Mouse (Mus musculus) natural killer cell, adult 2 months (primary cell): ENCODE results near the gene Mak.
A peak's percentile ranks its signal among the peaks of the same experiment; 100 is the strongest.

Source experiments
- DNase-seq, 2 experiments: peaks; one replicate each; pipeline ENCODE4 v3.0.0; 2022; ENCODE audit warnings: low spot score in 2 of 2

Gene Mak

DNA sequence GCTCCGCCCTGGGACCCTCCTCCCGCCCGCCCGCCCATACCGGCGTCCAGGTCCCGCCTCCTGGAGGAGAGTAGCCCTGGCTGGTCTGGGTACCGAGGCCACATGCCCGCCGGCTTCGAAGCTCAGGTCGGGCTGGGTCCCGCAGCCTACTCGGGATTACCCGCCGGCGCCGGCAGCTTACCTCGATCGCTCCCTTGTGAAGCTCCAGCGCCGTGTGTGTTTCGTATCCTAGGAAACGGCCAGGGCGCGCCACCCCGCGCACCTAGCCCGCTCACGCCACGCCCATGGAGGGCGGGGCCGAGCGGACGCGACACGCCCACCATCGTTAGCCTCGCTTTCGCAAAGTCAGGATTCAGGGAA is at the start of gene Mak:
TSS of gene Mak (minus strand) at position 286 of the 360 bp plus-strand sequence.
- peak; percentile 13 to 40 for DNase-seq

DNA sequence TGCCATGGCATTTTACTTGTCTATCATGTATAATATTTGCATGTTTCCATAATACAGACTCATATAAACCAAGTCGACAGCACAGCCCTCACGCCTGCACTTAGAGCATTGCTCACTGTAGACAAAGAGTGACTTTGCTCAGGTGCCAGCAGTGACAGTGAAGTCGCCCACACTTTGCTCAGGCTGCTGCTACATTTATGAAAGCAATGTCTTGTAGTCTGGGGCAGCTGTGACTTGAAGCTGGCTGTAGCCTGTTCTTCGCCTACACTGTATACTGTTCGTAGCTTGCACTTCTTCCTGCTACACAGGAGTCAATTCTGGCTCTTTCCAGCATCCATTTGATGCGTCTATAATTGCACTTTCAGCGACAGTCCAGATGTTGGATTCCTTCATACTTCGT is 49.6 kb upstream of the Mak start:
- DNase-seq, result no peak

DNA sequence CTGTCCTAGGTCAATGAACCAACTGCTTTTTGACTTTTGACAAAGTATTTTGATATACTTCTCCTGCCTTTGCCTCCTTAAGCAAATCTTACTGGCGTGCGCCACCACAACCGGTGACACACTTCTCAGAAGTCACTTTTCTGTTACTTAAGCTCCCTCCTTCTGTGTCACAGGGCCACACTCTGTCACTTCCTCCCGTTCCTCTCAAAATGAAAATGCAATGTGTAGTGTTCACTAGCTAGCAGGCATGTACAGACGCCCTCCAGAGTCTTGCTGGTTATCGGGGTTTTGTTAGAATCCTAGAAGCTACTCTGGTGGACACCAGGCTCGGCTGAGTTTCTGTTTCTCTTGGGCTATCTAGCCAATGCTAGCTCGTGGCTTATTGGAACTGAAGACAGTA is 48.8 kb upstream of the Mak start:
- DNase-seq, result no peak

DNA sequence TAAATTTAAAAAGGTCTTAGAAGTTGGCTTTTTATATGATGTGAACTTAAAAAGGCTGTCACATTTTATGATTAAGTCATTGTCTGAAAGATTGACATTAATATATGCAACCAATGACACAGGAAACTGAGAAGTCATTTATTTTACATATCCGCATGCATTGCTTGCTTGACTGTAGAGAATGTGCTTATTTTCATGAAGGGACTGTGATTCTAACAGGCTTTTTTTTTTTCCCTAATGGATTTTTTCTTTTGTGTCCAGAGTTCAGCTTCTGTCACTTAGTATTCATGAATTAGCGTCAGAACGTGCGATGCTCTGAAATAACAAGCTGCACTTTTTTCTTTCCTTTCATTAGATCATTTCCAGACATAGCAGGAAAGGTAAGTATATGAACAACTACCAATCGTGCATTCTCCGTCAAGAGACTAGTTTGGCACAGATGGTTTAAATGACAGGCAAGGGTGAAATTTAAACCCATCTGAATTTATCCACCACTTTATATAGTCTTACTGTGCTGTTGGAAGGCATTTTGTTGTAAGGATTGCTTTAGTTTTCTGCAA is 44.2 kb upstream of the Mak start:
- no peak for DNase-seq

DNA sequence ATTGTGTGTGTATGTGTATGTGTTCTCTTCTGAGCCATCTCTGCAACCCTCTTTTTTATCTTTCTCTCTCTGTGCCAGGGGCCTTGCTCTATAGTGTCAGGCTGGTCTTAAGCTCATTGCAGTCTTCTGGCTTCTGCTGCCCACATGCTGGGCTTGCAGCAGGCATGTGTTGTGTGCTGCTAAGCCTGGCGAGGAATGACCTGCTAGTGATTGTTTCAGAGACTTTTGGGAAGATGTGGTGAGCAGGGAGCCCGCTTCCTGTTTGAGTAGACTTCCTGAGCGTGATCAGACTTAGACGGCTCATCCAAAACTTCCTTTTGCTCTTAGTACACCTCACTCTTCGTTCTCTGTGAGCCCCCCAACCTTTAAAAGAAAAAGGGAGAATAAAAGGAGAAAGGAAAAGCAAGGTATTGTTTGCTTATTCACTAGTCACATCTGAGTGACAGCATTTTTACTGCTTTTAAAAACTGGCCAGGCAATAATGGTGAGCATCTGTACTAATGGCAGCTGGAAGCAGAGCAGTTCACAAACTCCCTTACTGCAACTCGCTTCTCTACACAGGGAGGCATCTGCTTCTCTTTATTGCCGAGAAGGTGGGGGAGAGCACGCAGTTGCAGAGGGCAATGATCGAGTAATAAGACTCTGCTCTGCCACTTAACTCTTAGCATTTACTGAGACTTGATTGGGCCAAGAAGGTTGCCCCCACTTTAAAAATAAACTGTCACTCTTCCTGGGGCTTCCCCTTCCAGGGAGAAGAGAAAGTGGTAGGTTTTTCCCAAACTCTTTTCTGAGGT is 39.8 kb upstream of the Mak start:
- no peak for DNase-seq

DNA sequence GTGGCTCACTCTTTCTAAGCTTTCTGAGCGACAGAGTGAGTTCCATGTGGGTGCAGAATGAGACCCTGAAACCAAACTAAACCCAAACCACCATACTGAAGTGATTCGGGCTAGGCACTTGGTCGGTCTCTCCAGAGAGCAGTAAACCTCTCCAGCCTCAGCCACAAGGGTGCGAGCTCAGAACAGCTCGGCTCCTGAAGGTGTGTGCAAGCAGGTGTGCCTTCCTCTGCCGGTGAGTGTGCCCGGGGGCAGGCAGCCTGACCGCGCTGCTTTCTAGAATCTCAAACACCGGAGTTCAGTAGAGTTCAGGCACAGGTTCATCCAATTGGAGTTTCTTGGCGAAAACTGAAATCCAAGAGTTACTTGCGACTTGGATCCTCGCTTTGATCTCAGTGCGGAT is 34.4 kb upstream of the Mak start, which contains the start of gene Sycp2l:
TSS of gene Sycp2l (plus strand) at position 368 of the 400 bp plus-strand sequence.
- no peak for DNase-seq

DNA sequence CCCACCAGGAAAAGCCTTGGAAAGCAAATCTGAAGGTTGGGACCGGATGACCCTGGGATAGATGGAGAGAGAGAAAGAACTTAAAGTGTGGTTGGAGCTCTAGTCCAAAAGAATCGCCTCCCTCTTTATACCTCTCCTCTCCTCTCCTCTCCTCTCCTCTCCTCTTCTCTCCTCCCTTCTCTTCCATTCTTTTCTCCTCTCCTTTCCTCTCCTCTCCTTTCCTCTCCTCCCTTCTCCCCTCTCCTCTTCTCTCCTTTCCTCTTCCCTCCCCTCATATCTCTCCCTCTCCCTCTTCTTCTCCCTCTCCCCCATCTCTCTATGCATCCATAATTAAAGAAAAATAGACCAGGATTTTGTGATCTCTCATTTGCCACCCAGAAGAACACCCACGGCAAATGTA is 31.4 kb upstream of the Mak start, which contains the start of gene Gcm2:
TSS of gene Gcm2 (minus strand) at position 101 of the 400 bp plus-strand sequence.
- DNase-seq, result no peak

DNA sequence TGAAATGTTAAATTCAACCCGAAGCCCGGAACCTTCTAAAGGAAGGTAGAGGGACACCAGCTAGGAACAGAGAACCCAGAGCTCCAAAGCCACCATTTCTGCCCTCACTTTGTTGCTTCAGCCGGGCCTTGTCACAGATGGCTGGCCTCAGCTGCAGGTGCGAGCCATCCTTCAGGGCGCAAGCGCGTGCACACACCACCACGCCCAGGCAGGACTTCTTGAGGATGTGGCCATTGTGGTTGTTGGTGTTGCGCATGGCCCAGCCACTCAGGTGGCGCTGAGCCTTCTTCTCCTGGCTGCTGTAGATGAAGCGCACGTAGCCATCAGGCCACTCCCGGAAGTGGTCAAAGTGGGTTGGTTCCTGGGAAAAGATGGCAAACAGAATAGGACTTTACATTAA is 26.0 kb upstream of the Mak start:
- DNase-seq, result no peak

DNA sequence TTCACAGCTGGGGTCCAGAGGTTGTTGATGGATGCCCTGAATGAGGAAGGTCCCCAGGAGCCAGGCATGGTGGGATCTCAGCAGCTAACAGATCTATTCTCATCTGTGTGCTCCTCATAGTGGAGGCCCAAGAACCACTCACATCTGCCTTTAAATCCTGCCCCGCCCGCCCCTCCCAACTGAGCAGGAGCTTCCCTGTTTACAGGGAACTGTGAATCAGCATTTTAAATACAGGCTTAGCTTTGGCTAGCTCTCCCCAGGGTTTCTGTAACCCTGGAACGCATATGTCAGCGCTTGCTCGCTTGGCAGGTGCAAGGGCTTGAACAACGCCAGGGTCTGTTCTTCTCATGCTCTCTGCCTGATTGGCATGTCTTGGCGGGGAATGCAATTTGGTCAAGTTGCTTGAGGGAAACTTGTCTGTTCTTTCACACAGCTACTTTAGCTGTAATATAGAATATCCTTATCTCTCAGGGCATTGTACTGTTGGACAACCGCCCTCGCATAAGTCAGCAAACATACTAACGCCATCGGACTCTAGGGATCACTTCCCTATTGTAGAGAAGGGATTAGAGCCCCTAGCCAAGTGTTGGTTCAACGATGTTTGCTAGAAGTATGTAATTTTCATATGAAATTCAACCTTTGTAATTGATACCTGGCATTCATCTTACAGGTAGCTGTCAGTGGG is 24.5 kb upstream of the Mak start:
- DNase-seq, result no peak

DNA sequence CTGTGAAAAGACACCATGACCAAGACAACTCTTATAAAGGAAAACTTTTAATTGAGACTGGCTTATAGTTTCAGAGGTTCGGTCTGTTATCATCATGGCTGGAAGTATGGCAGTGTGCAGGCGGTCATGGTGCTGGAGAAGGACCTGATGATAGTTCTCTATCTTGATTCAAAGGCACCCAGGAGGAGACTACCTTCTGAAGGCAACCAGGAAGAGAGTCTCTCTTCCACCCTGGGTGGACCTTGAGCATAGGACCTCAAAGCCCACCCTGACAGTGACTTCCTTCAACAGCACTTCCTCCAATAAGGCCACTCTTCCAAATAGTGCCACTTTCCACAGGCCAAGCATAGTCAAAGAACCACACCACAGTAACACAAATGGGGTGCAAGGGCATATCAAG is 20.5 kb upstream of the Mak start:
- DNase-seq, result no peak

DNA sequence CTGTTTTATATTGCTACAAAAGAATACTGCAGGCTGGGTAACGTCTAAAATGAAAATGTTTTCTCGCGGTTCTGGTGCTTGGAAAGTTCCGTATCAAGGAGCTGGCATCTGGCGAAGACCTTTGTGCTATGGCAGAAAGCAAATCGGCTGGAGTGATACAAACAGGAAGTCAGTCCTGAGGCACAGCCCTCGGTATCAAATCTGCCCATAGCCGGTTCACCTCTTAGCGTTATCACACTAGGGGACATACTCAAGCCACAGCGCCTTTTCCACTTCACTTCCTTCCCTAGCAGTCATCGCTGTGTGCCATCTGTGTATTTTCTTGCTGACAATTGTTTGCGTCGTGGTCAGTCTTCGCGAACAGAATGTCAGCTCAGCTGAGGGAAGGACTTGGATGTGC is 18.8 kb upstream of the Mak start:
- DNase-seq, result peak in 1 of 2 experiments; percentile 6

DNA sequence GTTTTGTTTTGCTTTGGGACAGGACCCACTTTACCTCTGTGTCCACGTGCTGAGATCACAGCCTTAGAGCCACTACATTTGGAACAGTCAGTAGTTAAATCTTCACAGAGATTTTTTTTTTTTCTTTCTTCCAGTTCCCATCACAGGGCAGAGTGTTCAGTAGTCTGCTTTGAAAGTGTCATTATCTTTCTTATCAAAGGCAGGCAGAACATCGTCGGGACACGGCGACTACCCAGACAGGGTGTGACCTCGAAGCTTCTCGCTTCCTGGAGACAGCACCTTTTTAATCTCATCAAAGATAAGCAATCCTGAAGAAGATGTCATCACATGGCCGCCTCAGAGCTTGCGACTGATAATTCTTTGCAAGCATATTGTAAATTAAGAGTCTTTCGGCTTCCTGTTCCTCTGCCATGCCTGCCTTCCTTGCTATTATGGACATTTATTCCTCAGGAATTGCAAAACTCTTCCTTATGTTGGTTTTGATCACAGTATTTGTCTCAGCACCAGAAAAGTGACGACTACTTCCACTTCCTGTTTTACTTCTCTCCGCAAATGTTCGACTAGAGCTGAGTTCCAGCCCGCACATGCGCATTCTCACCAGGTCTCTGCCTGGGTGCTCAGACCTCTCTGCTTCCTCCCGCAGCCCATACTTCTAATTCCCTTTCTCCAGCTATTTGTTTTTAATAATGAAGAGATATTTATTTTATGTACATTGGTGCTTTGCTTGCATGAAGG is 18.0 kb upstream of the Mak start:
- DNase-seq, result peak; percentile 54 to 73

DNA sequence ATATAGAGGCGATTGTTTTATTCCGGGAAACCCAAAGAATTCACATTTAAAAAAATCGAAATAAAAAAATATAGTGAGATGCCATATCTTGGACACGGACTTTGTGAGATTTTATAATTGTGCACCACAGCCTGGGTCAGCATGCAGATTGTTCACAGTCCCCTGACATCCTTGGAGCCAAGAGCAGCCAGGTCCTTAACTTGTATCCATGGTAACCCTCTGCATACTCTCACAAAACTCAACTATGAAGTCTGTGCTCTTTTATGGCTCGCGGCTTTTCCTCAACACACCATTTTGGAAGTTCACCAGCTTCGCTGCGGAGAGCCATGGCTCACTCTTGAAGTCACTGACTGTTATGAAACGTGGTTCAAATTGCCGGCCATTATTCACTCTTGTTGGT is 14.7 kb upstream of the Mak start:
- DNase-seq, result no peak

DNA sequence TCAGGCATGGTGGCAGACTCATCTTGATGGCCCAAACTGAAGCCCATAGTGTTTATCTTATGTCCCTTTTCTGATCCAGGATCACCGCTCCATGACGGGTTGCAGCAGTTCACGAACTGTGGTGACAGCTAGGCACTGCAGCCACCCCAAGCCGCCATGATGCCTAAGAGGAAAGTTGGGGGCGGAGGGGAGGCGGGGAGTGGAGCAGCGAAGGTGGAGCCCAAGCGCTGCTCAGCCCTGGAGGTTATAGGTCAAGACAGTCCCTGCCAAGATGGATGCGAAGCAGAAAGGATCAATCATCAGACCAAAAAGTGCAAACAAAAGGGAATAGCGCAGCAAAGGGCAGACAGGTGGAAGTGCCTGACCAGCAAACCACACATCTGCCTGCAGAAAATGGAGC is 11.8 kb upstream of the Mak start:
- no peak for DNase-seq

DNA sequence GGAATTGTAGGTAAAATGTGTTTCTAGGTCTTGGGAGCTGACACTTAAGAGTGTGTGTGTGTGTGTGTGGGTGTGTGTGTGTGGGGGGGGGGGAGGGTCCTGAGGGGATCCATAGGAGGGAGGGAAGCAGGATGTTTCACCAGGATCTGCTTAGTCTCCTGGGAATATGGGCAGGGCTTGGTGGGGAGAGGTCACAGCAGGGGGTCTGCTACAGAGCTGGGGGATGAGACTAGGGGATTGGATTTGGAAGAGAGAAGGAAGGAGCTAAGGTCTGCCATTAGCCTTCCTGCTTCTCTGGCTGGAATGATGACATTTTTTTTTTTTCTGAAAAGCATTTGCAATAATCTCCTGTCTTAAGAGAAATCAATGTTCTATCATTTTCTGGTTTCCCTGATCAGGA is 9.2 kb upstream of the Mak start:
- DNase-seq, result no peak

DNA sequence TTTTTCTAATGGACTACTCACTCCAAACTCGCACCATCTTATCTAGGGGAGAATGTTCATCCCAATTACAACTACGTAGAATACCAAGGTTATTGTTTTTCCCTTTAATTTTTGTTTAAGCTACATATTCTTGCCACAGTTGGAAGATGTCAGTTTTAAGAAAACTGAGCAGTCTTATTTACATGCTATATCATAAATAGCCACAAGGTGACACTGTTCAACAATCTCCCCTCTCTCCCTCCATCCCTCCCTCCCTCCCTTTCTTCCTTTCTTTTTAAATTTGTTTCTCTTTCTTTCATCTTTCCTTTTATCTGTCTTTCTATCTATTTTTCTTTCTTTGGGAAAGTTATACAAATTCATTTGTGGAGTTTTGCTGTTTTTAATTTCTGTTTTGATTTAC is 5.6 kb upstream of the Mak start:
- DNase-seq, result no peak

DNA sequence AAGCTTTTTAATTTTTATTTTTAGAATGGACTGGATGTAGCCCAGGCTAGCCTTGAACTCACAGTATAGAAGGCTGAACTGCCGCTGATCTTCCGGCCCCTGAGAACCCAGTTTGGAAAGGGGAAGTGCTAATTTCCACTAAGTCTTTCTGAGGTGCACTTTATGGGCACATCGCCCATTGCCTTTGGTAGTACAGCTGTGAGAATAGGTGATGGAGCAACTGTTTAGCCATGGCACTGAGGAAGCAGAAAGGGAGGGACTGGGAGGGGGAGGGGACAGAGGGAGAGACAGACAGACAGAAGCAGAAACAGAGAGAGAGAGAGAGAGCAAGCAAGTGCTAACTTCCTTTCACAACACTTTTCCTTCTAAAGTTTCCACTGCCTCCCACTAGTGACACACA is 5.0 kb upstream of the Mak start:
- no peak for DNase-seq

DNA sequence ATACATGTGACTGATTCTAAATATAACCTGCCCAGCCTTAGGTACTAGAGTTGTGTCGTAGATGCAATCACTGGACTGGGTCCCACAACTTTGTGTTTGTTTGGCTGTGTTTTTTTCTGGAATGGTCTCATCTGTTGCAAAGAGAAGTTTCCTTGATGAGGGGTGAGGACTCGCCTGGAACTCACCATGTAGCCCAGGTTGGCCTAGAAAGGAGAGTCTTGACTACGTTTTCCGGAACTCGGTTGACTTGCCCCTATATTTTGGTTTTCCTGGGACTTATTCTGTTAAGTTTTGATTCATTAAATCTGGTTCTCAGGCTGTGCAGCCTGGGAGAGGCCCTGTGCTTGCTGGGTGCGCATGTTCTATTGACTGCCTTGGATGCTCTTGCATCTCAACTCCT is 1.2 kb upstream of the Mak start:
- no peak for DNase-seq

DNA sequence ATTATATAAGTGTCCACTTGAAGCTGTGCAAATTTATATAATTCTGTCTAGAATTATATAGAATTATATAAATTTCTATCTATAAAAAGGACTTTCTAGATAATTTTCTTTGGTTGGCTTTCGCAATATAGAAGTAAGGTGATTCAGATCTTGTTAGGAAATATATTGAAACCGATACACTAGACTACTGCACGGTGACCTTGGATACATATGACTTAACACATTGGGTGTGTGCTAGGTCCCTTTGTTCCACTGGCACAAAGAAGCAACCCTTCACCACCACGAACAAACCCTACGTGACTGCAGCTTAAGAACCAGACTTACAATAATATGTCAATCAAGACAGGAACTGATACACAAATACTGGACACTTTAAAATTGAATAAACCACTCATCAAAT is 353 bp upstream of the Mak start:
- no peak for DNase-seq

DNA sequence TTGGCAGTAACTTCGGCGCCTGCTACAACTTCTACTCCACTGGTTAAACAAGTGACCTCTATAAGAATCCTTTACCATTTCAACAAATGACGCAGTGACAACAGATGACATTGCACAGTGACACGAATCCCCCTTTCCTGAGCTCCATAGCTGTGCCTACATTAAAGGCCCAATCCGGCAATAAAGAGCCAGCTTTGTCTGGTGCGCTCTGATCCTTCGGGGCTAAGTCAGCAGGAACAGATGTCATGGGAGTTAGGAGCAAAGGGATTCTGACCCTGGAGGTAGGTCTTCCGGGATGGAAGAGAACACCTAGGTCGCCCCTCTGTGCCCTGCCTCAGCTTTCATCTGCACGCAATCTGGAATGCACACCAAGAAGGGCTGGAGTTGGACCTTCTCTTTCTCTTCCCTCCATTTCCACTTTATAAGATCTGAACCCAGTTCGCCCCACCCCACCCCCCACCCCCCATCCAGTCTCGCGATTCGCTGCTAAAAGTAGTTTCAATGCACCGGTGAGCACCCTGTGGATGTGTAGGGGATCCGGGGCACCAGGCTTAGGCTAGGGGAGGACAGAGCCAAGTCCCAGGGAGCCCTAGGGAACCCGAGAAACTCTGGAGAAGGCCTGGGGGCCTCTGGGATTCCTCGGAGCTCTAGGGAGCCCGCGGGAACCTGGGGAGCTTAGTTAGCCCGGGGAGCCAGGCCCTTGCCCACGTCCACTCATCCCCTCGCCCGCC is 651 bp downstream of the Mak start:
- no peak for DNase-seq

DNA sequence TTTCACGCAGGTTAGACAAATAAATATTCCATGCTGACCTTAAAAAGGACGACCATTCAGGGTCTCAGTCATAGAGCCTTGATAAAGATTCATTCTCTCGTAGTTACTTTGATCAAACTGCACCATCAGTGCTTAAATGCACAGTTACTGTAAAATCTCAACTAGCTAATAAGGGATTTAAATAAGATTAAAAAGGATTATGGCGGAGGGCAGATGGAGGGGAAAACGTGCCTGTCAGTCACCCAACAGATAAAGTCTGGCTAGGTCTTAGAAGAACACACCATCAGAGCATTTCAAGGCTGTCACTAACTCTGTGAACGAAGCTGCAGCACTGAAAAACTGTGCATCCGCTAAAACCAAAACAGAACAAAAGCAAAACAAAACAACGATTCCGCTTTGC is 1.6 kb downstream of the Mak start:
- no peak for DNase-seq

DNA sequence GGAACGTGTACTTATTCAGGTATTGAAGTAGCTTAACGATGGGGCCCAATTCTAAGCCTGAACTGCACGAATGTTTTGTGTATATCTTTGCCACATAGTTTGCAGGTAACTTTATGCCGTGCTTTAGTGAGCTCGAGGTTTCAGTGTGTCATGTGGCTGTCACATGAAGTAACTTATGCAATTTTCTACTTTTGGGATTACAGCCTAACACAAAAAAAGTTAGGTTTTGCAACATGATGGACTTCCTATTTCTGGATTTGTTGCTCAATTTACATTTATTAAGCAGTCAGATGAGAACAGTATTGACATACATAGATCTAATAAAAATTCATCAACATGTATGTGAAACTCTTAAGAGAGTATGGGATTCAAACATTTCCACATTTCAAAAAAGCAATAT is 5.7 kb downstream of the Mak start:
- DNase-seq, result no peak
